9 mouse cellular contexts compared by ENCODE assay signal in the genomic region with DNA sequence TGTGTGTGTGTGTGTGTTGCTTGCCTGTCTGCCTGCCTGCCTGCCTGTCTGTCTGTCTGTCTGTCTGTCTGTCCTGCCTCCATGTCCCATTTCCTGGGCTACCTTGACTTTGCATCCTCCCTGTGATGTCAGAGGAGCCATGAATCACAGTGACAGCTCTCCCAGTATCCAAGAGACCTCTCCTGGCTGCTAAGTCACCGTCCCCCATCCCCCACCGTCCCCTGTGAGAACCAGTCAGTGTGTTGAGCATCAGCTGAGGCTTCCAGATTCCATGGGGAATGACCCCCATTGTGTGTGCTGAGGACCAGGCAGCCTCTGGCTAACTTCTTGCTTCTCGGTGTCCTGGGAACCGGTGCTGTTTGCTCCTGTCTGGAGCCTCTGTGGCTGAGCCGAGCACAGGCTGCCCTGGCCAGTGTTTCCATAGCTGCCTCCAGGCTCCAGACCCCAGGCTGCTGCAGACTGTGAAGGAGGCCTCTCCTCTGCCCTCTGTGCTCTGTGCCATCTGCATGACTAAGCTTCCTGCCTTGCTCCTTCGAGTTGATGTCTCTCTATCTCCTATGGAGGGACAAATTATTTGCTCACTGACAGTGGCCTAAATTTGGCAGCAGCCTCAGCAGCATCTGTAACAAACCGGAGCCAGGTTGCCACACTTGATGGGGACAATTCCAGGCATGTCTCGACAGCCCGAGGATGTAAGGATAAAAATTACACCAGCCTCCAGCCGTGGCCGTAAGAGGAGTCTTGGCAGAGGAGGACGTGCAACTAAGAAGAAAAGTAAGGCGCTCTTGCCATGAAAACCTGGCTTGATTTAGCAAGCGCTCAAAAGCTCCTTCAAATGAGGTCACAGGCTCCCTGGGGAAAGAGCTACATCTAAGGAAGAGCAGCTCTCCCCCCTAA.
DNase-seq lines count a peak whose midpoint lies in the region; ATAC-seq and TF ChIP-seq lines count a peak whose summit lies in the region.
"Had no signal": no experiment of that assay in that cellular context is flagged by ENCODE, and none has a peak within 500 bp of the region (broad histone marks: within the 10 kb centered on the region; RNA-seq: fewer than 3 reads in every experiment).

No protein-coding gene starts in this region.

- DNase-seq in embryo, embryonic 10 days (ENCODE audit: low spot score), result peak; percentile 55
- no peak for DNase-seq in embryo, embryonic 9.5 days (ENCODE audit: extremely low spot score)
- no peak for DNase-seq in Patski (ENCODE audit: low read depth, low spot score)
- DNase-seq in thymus, postnatal 14 days, result no peak
- DNase-seq in B cell, adult 2 months, result no peak
- no peak for DNase-seq in yolk sac, embryonic 10.5 days (ENCODE audit: low spot score)

- no peak for TF ChIP-seq CTCF in Patski (IDR thresholded peaks at IDR 0.05)

- 41% methylated on average over 14 of the region's 14 CpGs for WGBS in heart, embryonic 12.5 days
- 88% methylated on average over 14 of the region's 14 CpGs for WGBS in macrophage (ENCODE audit: missing documents)

- peaks cover 42% of the 10 kb centered on the region for H3K4me1 ChIP-seq in heart, embryonic 12.5 days (replicated peaks)
- H3K4me1 ChIP-seq: liver, embryonic 12.5 days had no signal

- CTCF ChIA-PET in Patski (lab: Charles Lee), result interaction anchor here (1.3 kb wide), 1 partner anchor 14 kb away, joined by 4 read pairs; no protein-coding TSS in a partner anchor

- no peaks in the 10 kb centered on the region for H3K27me3 ChIP-seq in Patski
- H3K27me3 ChIP-seq in heart, embryonic 12.5 days (replicated peaks), result no peaks in the 10 kb centered on the region
- H3K27me3 ChIP-seq: liver, embryonic 12.5 days had no signal

- no peak overlapping the region; the same call in 1 of the 2 replicates for H3K9ac ChIP-seq in heart, embryonic 12.5 days
- H3K9ac ChIP-seq: liver, embryonic 12.5 days had no signal

- no peak overlapping the region for H3K4me3 ChIP-seq in heart, embryonic 12.5 days
- no peak overlapping the region for H3K4me3 ChIP-seq in macrophage (ENCODE audit: inconsistent target)
- H3K4me3 ChIP-seq: liver, embryonic 12.5 days had no signal

- POLR2A ChIA-PET in Patski (lab: Charles Lee), result no interaction called here

- in situ Hi-C loops in Patski (cut with MboI; ENCODE audit: low pct_unique_long_range_greater_than_20kb), result no loop called here

- no peak overlapping the region for H3K4me2 ChIP-seq in heart, embryonic 12.5 days
- H3K4me2 ChIP-seq: liver, embryonic 12.5 days had no signal

- H3K27ac ChIP-seq in heart, embryonic 12.5 days (ENCODE audit: poor library complexity, severe bottlenecking), result peak overlapping the region; percentile 62
- H3K27ac ChIP-seq in macrophage, result 0 out of 2 replicates have a peak overlapping the region, but pooled peaks have one; percentile 10
- H3K27ac ChIP-seq: liver, embryonic 12.5 days had no signal

- ATAC-seq in Patski, result peak; percentile 10
- no peak for ATAC-seq in heart, embryonic 12.5 days (ENCODE audit: insufficient number of reproducible peaks, low FRiP score)
- ATAC-seq: liver, embryonic 12.5 days had no signal

- H3K9me3 ChIP-seq in heart, embryonic 12.5 days (replicated peaks), result no peaks in the 10 kb centered on the region
- H3K9me3 ChIP-seq: liver, embryonic 12.5 days had no signal

- no peaks in the 10 kb centered on the region for H3K79me2 ChIP-seq in macrophage (ENCODE audit: inconsistent target)

- H3K36me3 ChIP-seq in heart, embryonic 12.5 days, result no peaks in the 10 kb centered on the region
- H3K36me3 ChIP-seq in macrophage (ENCODE audit: inconsistent target), result no peaks in the 10 kb centered on the region
- H3K36me3 ChIP-seq: liver, embryonic 12.5 days had no signal
